Mouse (Mus musculus): ENCODE results near the gene Acap2. TPM values are rescaled to one million over a fixed set of nuclear protein-coding genes. Genes with fewer than 3 reads are reported as not detected.
A peak's percentile ranks its signal among the peaks of the same experiment; 100 is the strongest.

Acap2 gene
- polyA plus RNA-seq, 1 experiment from 2014 or later: 10.3 TPM

DNA sequence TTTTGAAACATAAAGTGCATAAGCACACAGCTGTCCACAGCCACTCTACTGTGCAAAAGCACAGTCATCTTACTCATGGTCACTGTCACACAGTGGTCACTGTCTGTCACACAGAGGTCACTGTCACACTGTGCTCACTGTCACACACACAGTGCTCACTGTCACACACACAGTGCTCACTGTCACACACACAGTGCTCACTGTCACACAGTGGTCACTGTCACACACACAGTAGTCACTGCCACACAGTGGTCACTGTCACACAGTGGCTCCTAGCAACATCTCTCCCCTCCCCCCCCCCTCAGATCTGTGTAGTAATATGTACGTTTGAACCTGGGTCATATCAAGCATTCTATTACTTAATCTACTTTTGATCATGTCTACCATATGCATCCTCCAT, 13.9 kb downstream of the Acap2 start:
- H3K36me3 ChIP-seq: no peaks in the 10 kb centered on the region
- H3K4me2 ChIP-seq: no peak overlapping the region
- no peak overlapping the region for H3K4me3 ChIP-seq
- no peaks in the 10 kb centered on the region for H3K9me3 ChIP-seq
- peaks cover 61% of the 10 kb centered on the region for H3K4me1 ChIP-seq
- ATAC-seq (ENCODE audit: extremely low read depth, insufficient number of reproducible peaks, low FRiP score, low TSS enrichment): no peak
- H3K27ac ChIP-seq (replicated peaks): no peak overlapping the region
- no peak overlapping the region for H3K9ac ChIP-seq
- no peaks in the 10 kb centered on the region for H3K27me3 ChIP-seq (replicated peaks)
- 69% methylated on average over 1 of the region's 1 CpGs for WGBS

DNA sequence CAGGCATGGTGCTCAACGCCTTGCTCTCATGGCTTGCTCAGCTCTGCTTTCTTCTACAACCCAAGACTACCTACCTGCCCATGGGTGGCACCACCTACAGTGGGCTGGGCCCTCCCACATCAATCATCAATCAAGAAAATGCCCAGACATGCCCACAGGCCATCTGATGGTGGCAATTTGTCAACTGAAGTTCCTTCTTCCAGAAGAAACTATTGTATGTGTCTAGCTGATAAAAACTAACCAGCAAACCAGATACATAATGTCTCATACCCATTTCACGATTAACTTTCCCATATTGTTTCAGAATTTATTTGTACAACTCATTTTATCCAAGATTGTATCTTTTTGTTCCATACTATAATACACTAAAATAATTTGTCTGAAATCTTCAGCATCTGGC, 15.3 kb downstream of the Acap2 start:
- Histone ChIP-seq H3K4me1 (peaks cover 53% of the 10 kb centered on the region), H3K9me3 (no peaks in the 10 kb centered on the region), H3K9ac (no peak overlapping the region), H3K4me3 (no peak overlapping the region), H3K4me2 (no peak overlapping the region), H3K27ac (replicated peaks) (no peak overlapping the region), H3K36me3 (no peaks in the 10 kb centered on the region), H3K27me3 (replicated peaks) (no peaks in the 10 kb centered on the region)
- ATAC-seq (ENCODE audit: extremely low read depth, insufficient number of reproducible peaks, low FRiP score, low TSS enrichment): no peak
- WGBS: 80% methylated on average over 2 of the region's 2 CpGs

DNA sequence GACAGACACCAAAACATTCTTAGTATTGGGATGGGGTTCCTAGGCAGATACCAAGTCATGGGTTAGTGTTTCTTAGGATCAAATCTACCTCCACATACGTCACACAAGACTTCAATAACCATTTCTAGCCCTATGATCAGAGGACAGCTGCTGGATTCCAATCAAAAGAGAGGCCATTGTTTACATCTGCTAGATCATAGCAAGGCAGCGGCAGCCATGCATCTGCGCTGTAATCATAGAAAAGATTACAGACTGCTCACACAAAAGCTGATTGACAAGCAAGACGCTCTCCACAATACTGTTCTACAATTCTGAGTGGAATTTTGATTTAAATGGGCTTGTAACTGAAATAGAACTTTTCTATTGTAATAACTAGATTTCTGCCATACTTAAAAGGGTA, 16.3 kb downstream of the Acap2 start:
- H3K4me3 ChIP-seq: no peak overlapping the region
- no peaks in the 10 kb centered on the region for H3K36me3 ChIP-seq
- no peaks in the 10 kb centered on the region for H3K27me3 ChIP-seq (replicated peaks)
- H3K9ac ChIP-seq: no peak overlapping the region
- no peaks in the 10 kb centered on the region for H3K9me3 ChIP-seq
- no peak for ATAC-seq (ENCODE audit: extremely low read depth, insufficient number of reproducible peaks, low FRiP score, low TSS enrichment)
- no peak overlapping the region for H3K27ac ChIP-seq (replicated peaks)
- 65% methylated on average over 4 of the region's 4 CpGs for WGBS
- peaks cover 55% of the 10 kb centered on the region for H3K4me1 ChIP-seq
- no peak overlapping the region for H3K4me2 ChIP-seq

DNA sequence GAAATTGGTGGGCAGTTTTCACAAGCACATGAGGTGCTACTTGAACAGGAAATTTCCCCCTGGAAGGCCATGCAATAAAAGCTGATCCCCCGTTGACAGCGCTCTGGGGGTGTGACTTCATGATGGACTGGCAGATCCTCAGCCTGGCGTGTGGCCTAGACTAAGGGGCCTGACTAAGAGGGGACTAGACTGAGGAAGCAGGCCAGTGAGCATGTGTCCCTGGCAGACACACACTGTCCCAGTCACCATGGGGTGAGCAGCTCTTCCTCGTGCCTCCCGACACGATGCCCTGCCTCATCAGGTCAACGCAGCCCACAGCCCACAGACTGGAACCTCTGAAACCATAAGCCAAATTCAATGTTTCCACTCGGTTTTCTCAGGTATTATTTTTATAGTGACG, 18.5 kb downstream of the Acap2 start:
- H3K4me3 ChIP-seq: no peak overlapping the region
- no peak for ATAC-seq (ENCODE audit: extremely low read depth, insufficient number of reproducible peaks, low FRiP score, low TSS enrichment)
- H3K27me3 ChIP-seq (replicated peaks): no peaks in the 10 kb centered on the region
- 58% methylated on average over 9 of the region's 9 CpGs for WGBS
- peak overlapping the region; percentile 50; the same call in 1 of the 2 replicates for H3K27ac ChIP-seq (replicated peaks)
- no peaks in the 10 kb centered on the region for H3K9me3 ChIP-seq
- H3K9ac ChIP-seq: no peak overlapping the region; the same call in 1 of the 2 replicates
- H3K4me1 ChIP-seq: peaks cover 48% of the 10 kb centered on the region
- H3K36me3 ChIP-seq: no peaks in the 10 kb centered on the region
- no peak overlapping the region for H3K4me2 ChIP-seq

DNA sequence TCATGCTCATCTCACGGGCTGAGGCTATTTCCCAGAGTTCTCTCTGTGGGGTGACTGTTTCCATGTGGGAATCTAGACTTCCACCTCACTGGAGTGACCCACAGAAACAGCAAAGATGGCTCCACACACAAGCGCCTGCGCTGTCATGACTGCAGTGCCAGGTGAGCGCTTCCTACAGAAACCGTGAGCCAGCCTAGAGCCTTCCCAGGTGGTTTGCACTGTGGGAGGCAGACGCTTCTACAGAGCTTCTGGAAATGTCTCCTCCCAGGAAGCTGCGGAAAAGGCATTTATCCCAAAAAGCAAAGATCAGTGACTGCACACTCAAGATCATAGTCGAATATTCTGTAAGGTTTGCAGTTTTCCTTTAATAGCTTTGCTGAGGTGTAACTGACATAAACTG, 20.2 kb downstream of the Acap2 start:
- Histone ChIP-seq H3K36me3 (no peaks in the 10 kb centered on the region), H3K4me2 (no peak overlapping the region), H3K9ac (no peak overlapping the region), H3K27me3 (replicated peaks) (no peaks in the 10 kb centered on the region), H3K4me3 (no peak overlapping the region), H3K27ac (replicated peaks) (no peak overlapping the region), H3K9me3 (no peaks in the 10 kb centered on the region), H3K4me1 (peaks cover 44% of the 10 kb centered on the region)
- no peak for ATAC-seq (ENCODE audit: extremely low read depth, insufficient number of reproducible peaks, low FRiP score, low TSS enrichment)
- 80% methylated on average over 8 of the region's 8 CpGs for WGBS

DNA sequence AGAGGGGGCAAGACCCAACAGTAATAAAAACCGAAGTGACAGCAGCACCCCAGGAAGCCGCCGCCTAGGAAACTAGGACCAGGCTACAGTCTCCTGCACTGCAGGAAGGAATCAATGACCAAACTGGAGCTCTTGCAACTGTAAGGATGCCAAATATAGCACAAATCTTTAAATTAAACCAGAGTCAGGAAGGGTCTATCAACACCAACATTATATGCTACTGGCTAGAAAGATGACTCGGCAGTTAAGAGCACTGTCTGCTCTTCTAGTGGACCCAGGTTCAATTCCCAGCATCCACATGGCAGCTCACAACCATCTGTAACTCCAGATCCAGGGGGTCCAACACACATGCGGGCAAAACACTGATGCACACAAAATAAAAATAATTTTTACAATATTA, 21.7 kb downstream of the Acap2 start:
- Histone ChIP-seq H3K9ac (no peak overlapping the region), H3K27ac (replicated peaks) (no peak overlapping the region), H3K4me1 (peaks cover 48% of the 10 kb centered on the region), H3K9me3 (no peaks in the 10 kb centered on the region), H3K27me3 (replicated peaks) (no peaks in the 10 kb centered on the region), H3K4me3 (no peak overlapping the region), H3K4me2 (no peak overlapping the region), H3K36me3 (no peaks in the 10 kb centered on the region)
- WGBS: 70% methylated on average over 5 of the region's 5 CpGs
- ATAC-seq (ENCODE audit: extremely low read depth, insufficient number of reproducible peaks, low FRiP score, low TSS enrichment): no peak

DNA sequence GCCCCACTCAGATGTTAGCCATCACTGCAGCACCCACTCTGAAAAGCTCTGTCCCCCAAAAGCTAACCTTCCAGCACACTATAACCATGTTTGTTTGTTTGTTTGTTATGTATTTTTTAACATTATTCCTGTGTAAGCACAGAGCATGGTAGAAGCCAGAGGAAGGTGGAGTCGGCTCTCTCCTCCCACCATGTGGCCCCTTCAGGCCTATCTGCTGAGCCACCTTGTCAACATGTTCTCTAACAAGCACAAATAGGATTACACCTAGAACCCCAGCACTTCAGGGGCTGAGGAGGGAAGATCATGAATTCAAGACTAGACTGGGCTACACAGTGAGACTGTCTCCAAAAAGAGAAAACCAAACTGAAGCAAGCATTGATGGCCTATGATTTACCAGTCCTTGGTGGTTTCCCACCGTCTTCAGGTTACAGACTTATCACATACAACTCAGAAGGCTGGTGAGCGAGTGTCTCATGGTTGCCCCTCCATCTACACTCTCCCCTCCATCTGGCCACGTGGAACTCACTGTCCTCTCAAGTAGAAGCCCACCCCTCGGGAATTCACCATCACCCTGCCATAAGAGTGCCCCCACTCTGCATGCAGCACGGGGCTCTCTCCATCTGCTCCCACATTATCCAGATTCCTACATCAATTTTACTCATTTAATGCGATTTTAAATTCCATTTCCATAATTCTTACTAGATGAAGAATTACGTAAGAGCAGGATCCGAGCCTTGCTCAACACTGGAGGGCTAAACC, 26.0 kb downstream of the Acap2 start:
- no peak overlapping the region for H3K4me3 ChIP-seq
- no peaks in the 10 kb centered on the region for H3K36me3 ChIP-seq
- H3K9me3 ChIP-seq: no peaks in the 10 kb centered on the region
- no peak overlapping the region for H3K9ac ChIP-seq
- WGBS: 71% methylated on average over 9 of the region's 9 CpGs
- H3K4me1 ChIP-seq: peaks cover 29% of the 10 kb centered on the region
- no peak overlapping the region for H3K27ac ChIP-seq (replicated peaks)
- H3K27me3 ChIP-seq (replicated peaks): no peaks in the 10 kb centered on the region
- ATAC-seq (ENCODE audit: extremely low read depth, insufficient number of reproducible peaks, low FRiP score, low TSS enrichment): no peak
- H3K4me2 ChIP-seq: no peak overlapping the region

DNA sequence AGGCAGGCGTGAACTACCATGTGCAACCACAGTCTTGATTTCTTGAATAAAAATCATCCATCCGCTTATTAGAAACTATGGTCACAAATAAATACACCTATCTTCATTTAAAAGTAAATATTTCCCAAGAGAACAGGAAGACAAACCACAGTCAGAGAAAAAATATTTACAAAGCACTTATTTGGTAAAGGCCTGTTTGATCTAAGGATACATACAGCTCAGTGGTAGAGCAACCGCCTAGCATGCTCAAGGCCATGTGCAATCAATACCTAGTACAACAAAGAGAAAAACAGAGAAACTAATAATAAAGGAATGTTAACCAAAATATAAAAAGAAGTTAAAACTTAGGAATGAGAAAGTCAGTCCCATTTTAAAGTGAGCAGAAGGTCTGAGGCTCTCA, 28.8 kb downstream of the Acap2 start:
- Histone ChIP-seq H3K9me3 (no peaks in the 10 kb centered on the region), H3K27ac (replicated peaks) (no peak overlapping the region), H3K4me3 (no peak overlapping the region), H3K36me3 (no peaks in the 10 kb centered on the region), H3K9ac (no peak overlapping the region), H3K4me1 (peaks cover 31% of the 10 kb centered on the region), H3K27me3 (replicated peaks) (no peaks in the 10 kb centered on the region), H3K4me2 (no peak overlapping the region)
- WGBS: 85% methylated on average over 3 of the region's 3 CpGs
- ATAC-seq (ENCODE audit: extremely low read depth, insufficient number of reproducible peaks, low FRiP score, low TSS enrichment): no peak

DNA sequence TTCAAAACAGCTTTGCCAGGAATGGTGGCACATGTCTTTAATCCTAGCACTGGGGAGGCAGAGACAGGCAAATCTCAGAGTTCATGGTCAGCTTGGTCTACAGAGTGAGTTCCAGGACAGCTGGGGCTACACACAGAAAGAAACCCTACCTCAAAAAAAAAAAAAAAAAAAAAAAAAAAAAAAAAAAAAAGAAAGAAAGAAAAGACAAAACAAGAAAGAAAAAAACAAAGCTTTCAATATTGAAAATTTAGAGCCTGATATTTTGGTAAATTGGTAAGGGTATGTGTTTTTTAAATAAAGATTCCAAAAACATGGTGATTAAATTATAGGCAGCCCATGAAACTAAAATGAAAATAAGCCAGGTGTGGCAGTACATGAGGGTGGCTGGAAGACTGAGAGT, 29.6 kb downstream of the Acap2 start:
- H3K9ac ChIP-seq: no peak overlapping the region
- peaks cover 36% of the 10 kb centered on the region for H3K4me1 ChIP-seq
- no peak overlapping the region for H3K4me3 ChIP-seq
- no peaks in the 10 kb centered on the region for H3K36me3 ChIP-seq
- ATAC-seq (ENCODE audit: extremely low read depth, insufficient number of reproducible peaks, low FRiP score, low TSS enrichment): no peak
- no peak overlapping the region for H3K27ac ChIP-seq (replicated peaks)
- no peak overlapping the region for H3K4me2 ChIP-seq
- H3K27me3 ChIP-seq (replicated peaks): no peaks in the 10 kb centered on the region
- H3K9me3 ChIP-seq: no peaks in the 10 kb centered on the region

DNA sequence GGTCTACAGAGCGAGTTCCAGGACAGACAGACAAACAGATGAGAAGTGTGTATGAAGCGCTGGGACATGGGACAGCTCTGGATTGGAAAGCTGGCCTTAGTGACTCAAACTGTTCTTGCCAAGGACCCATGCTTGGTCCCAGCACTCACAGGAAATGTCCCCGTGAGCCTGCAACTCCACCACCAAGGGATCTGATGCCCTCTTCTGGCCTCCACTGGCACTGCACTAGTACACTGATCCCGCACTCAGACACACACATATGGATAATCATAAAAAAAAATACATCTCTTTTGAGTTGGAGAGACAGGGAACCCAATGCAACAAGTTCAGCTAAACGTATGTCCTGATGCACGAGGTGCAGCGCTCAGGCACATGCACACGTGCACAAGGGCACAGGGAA, 30.7 kb downstream of the Acap2 start:
- Histone ChIP-seq H3K4me1 (peaks cover 39% of the 10 kb centered on the region), H3K4me3 (no peak overlapping the region), H3K9me3 (no peaks in the 10 kb centered on the region), H3K36me3 (no peaks in the 10 kb centered on the region), H3K9ac (no peak overlapping the region), H3K27me3 (replicated peaks) (no peaks in the 10 kb centered on the region), H3K4me2 (no peak overlapping the region), H3K27ac (replicated peaks) (no peak overlapping the region)
- 88% methylated on average over 8 of the region's 8 CpGs for WGBS
- ATAC-seq (ENCODE audit: extremely low read depth, insufficient number of reproducible peaks, low FRiP score, low TSS enrichment): no peak

DNA sequence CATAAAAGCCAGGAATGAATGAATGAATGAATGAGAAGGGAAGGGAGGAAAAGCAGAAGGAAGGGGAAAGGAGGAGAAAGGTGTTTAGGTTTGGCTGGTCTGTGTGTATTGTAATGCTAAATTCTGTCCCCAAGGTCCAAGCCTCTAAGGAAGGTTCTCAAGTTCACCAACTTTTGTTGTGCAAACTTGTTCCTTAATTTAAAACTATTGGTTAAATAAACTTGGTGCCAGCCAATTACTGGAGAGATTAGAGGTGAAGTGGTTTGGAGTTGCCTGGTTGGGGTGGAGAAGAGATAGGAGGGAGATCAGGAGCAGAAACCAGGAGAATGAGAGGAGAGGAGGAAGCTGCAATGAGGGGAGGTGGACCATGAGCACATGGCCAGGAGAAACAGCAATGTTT, 31.4 kb downstream of the Acap2 start:
- peaks cover 36% of the 10 kb centered on the region for H3K4me1 ChIP-seq
- H3K4me2 ChIP-seq: no peak overlapping the region
- H3K27me3 ChIP-seq (replicated peaks): no peaks in the 10 kb centered on the region
- no peak for ATAC-seq (ENCODE audit: extremely low read depth, insufficient number of reproducible peaks, low FRiP score, low TSS enrichment)
- H3K4me3 ChIP-seq: no peak overlapping the region
- H3K36me3 ChIP-seq: no peaks in the 10 kb centered on the region
- H3K9me3 ChIP-seq: no peaks in the 10 kb centered on the region
- no peak overlapping the region for H3K9ac ChIP-seq
- H3K27ac ChIP-seq (replicated peaks): no peak overlapping the region

DNA sequence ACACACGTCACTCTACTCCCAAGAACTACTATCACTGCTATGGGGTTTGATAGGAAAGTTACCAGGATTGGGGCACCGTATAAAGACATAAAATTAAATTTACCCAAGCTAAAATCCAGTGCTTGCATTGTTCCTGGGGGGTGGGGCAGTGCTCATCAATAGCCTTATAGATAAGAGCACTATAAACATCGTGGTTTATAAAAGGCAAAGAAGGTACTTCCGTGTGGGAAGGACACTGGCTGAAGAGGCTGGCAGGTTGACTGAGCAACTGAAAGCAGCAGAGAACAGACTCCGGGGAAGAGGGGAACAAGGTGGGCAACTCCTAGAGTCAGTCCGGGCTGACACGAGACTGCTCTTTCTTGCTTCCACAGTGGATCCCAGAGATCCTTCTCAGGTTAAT, 33.1 kb downstream of the Acap2 start:
- Histone ChIP-seq H3K4me1 (peaks cover 30% of the 10 kb centered on the region), H3K9ac (peak overlapping the region; percentile 10; the same call in 1 of the 2 replicates), H3K27ac (replicated peaks) (no peak overlapping the region), H3K4me3 (no peak overlapping the region), H3K4me2 (no peak overlapping the region), H3K27me3 (replicated peaks) (no peaks in the 10 kb centered on the region), H3K36me3 (no peaks in the 10 kb centered on the region), H3K9me3 (no peaks in the 10 kb centered on the region)
- ATAC-seq (ENCODE audit: extremely low read depth, insufficient number of reproducible peaks, low FRiP score, low TSS enrichment): no peak
- 45% methylated on average over 7 of the region's 7 CpGs for WGBS
